Mouse (Mus musculus) small intestine, adult 2 months (tissue): ENCODE measurements around the gene Kcns1.

Source experiments
- CTCF ChIP-seq: fragments of 200-500 bp; IDR thresholded peaks from 2 replicates; pipeline ENCODE4 v1.5.1; 2012; ENCODE audit warnings: low read depth, mild to moderate bottlenecking, control low read depth, inconsistent platforms, low read length, moderate library complexity, mixed read lengths; ENCODE audit not compliant: insufficient replicate concordance, insufficient read length; ENCODE audit errors: extremely low read depth
- POLR2A ChIP-seq: fragments of 200-500 bp; IDR thresholded peaks from 2 replicates; pipeline ENCODE4 v1.6.1; 2012; ENCODE audit warnings: low read depth, mild to moderate bottlenecking, control low read depth, inconsistent platforms, low read length, moderate library complexity

- no peak for TF ChIP-seq POLR2A
- TF ChIP-seq CTCF, result no peak
Observed at GRCm38 (mm10) chr2:164131586-164131985, 39.3 kb downstream of the Kcns1 start.
